In genomic region chr1:88215466-88216380, GRCm38 (mm10) we compare ENCODE assay signal across 13 mouse cellular contexts. TPM values are rescaled to one million over a fixed set of nuclear protein-coding genes. Genes with fewer than 3 reads are reported as not detected.
A peak's percentile ranks its signal among the peaks of the same experiment; 100 is the strongest.
DNase-seq lines count a peak whose midpoint lies in the region; ATAC-seq and TF ChIP-seq lines count a peak whose summit lies in the region.
"Had no signal": no experiment of that assay in that cellular context is flagged by ENCODE, and none has a peak within 500 bp of the region (broad histone marks: within the 10 kb centered on the region; RNA-seq: fewer than 3 reads in every experiment).

No protein-coding gene starts in this region.

- H3K79me2 ChIP-seq in heart, adult 2 months (replicated peaks; ENCODE audit: control insufficient read depth, insufficient read depth, low read length): no peaks in the 10 kb centered on the region

- no peaks in the 10 kb centered on the region for H3K4me1 ChIP-seq in heart, adult 2 months (ENCODE audit: control insufficient read depth, insufficient read depth, low read length)
- no peaks in the 10 kb centered on the region for H3K4me1 ChIP-seq in neural tube, embryonic 13.5 days (replicated peaks)
- no peaks in the 10 kb centered on the region for H3K4me1 ChIP-seq in neural tube, embryonic 15.5 days
- H3K4me1 ChIP-seq: heart, embryonic 15.5 days; liver, embryonic 13.5 days had no signal

- H3K4me2 ChIP-seq in neural tube, embryonic 13.5 days: no peak overlapping the region
- H3K4me2 ChIP-seq in neural tube, embryonic 15.5 days: no peak overlapping the region
- H3K4me2 ChIP-seq: heart, embryonic 15.5 days; liver, embryonic 13.5 days had no signal

- DNase-seq in heart, postnatal 10 days: peak; percentile 1 to 5
- no peak for DNase-seq in heart, adult 2 months
- peak; percentile 1 for DNase-seq in brain, adult 2 months (ENCODE audit: low read depth, low spot score)
- peak; percentile 11 for DNase-seq in skeletal muscle tissue, adult 2 months (ENCODE audit: low read depth, low spot score)
- DNase-seq in cerebellum, postnatal 14 days: no peak
- DNase-seq in B cell, adult 2 months: no peak
- DNase-seq: liver, embryonic 13.5 days; right cerebral cortex, postnatal 25 days; thymus, postnatal 14 days had no signal

- ATAC-seq in neural tube, embryonic 13.5 days (ENCODE audit: low read depth): peak; percentile 20; the same call in 1 of the 2 replicates
- no peak for ATAC-seq in neural tube, embryonic 15.5 days (ENCODE audit: low FRiP score)

- no peak overlapping the region for H3K27ac ChIP-seq in heart, adult 2 months
- H3K27ac ChIP-seq in neural tube, embryonic 13.5 days (replicated peaks): no peak overlapping the region
- no peak overlapping the region for H3K27ac ChIP-seq in neural tube, embryonic 15.5 days (replicated peaks)
- H3K27ac ChIP-seq: heart, embryonic 15.5 days; liver, embryonic 13.5 days had no signal

- H3K36me3 ChIP-seq in heart, adult 2 months (ENCODE audit: control insufficient read depth, insufficient read depth, low read length): no peaks in the 10 kb centered on the region
- H3K36me3 ChIP-seq in neural tube, embryonic 13.5 days: no peaks in the 10 kb centered on the region
- no peaks in the 10 kb centered on the region for H3K36me3 ChIP-seq in neural tube, embryonic 15.5 days
- H3K36me3 ChIP-seq: heart, embryonic 15.5 days; liver, embryonic 13.5 days had no signal

- no peak for TF ChIP-seq CTCF in heart, adult 2 months (IDR thresholded peaks at IDR 0.05)

- WGBS in heart, adult 2 months: 61% methylated on average over 10 of the region's 10 CpGs
- WGBS in neural tube, embryonic 13.5 days: 72% methylated on average over 10 of the region's 10 CpGs
- 72% methylated on average over 10 of the region's 10 CpGs for WGBS in neural tube, embryonic 15.5 days

- no peak overlapping the region for H3K9ac ChIP-seq in heart, adult 2 months (ENCODE audit: low read depth, low read length)
- H3K9ac ChIP-seq in neural tube, embryonic 13.5 days: no peak overlapping the region
- no peak overlapping the region for H3K9ac ChIP-seq in neural tube, embryonic 15.5 days (replicated peaks)
- H3K9ac ChIP-seq: heart, embryonic 15.5 days; liver, embryonic 13.5 days had no signal

- H3K27me3 ChIP-seq in heart, adult 2 months (ENCODE audit: control insufficient read depth, insufficient read depth, low read length): no peaks in the 10 kb centered on the region
- H3K27me3 ChIP-seq in neural tube, embryonic 13.5 days: no peaks in the 10 kb centered on the region
- no peaks in the 10 kb centered on the region for H3K27me3 ChIP-seq in neural tube, embryonic 15.5 days (replicated peaks)
- H3K27me3 ChIP-seq: heart, embryonic 15.5 days; liver, embryonic 13.5 days had no signal

- intact Hi-C loops in heart, postnatal 10 days (cut with DNase I): no loop called here
- intact Hi-C loops in heart, adult 2 months (cut with DNase I): no loop called here

- H3K4me3 ChIP-seq in heart, adult 2 months: no peak overlapping the region
- H3K4me3 ChIP-seq in neural tube, embryonic 13.5 days: no peak overlapping the region
- no peak overlapping the region for H3K4me3 ChIP-seq in neural tube, embryonic 15.5 days (replicated peaks)
- H3K4me3 ChIP-seq: heart, embryonic 15.5 days; liver, embryonic 13.5 days had no signal

- no peak for TF ChIP-seq POLR2A in heart, adult 2 months (IDR thresholded peaks at IDR 0.05; ENCODE audit: insufficient read depth, low read depth, low read length)

- peaks cover 62% of the 10 kb centered on the region for H3K9me3 ChIP-seq in neural tube, embryonic 13.5 days
- H3K9me3 ChIP-seq in neural tube, embryonic 15.5 days (replicated peaks): peaks cover 61% of the 10 kb centered on the region

- TF ChIP-seq EP300 in heart, adult 2 months (IDR thresholded peaks at IDR 0.05; ENCODE audit: insufficient read depth, low read depth, low read length): no peak

RNA-seq across cellular contexts. Expression of gene Ugt1a1, which starts 4.0 kb away (rescaled TPM):
- total RNA-seq in heart, postnatal 10 days (2021): not detected
- total RNA-seq in heart, adult 2 months (2021): not detected
- 0.32 TPM in 1 of 2 replicates, not detected in the other for polyA plus RNA-seq in heart, adult 2 months (2012; rRNA removed)
- polyA plus RNA-seq in neural tube, embryonic 13.5 days (2015; fragmentation: Nextera tagmentation; extraction: Ambion mirVana): not detected in 2 replicates
- 0.34 TPM in 1 of 2 replicates, not detected in the other for polyA plus RNA-seq in neural tube, embryonic 15.5 days (2015; fragmentation: Nextera tagmentation; extraction: Ambion mirVana)
- total RNA-seq: layer of hippocampus, adult 18-20 months had no signal
- polyA plus RNA-seq: heart, embryonic 15.5 days; liver, embryonic 13.5 days had no signal

RNA-seq across cellular contexts. Expression of gene Dnajb3, which starts 10.1 kb away (rescaled TPM):
- 1 to 10 TPM in 1 of 2 experiments, under 1 TPM in 1; 0.84 to 1.1 TPM for total RNA-seq in heart, postnatal 10 days (2021)
- total RNA-seq in heart, adult 2 months (2021): under 1 TPM in 1 of 2 experiments, not detected in 1; 0.23 TPM
- 0.53 and 0.66 TPM in 2 replicates for polyA plus RNA-seq in heart, adult 2 months (2012; rRNA removed)
- 16.9 and 18.7 TPM in 2 replicates for polyA plus RNA-seq in neural tube, embryonic 13.5 days (2015; fragmentation: Nextera tagmentation; extraction: Ambion mirVana)
- polyA plus RNA-seq in neural tube, embryonic 15.5 days (2015; fragmentation: Nextera tagmentation; extraction: Ambion mirVana): 11.9 and 13.7 TPM in 2 replicates

RNA-seq across cellular contexts. Expression of gene Mroh2a, which starts 11.1 kb away (rescaled TPM):
- under 1 TPM in 1 of 2 experiments, not detected in 1; 0.10 TPM for total RNA-seq in heart, postnatal 10 days (2021)
- under 1 TPM in 1 of 2 experiments, not detected in 1; 0.13 TPM for total RNA-seq in heart, adult 2 months (2021)
- polyA plus RNA-seq in heart, adult 2 months (2012; rRNA removed): 0.06 TPM in 2 replicates
- polyA plus RNA-seq in neural tube, embryonic 13.5 days (2015; fragmentation: Nextera tagmentation; extraction: Ambion mirVana): 0.58 and 0.68 TPM in 2 replicates
- 0.41 and 0.69 TPM in 2 replicates for polyA plus RNA-seq in neural tube, embryonic 15.5 days (2015; fragmentation: Nextera tagmentation; extraction: Ambion mirVana)

RNA-seq across cellular contexts. Expression of gene Ugt1a2, which starts 15.3 kb away (rescaled TPM):
- total RNA-seq in heart, postnatal 10 days (2021): not detected
- total RNA-seq in heart, adult 2 months (2021): not detected
- polyA plus RNA-seq in heart, adult 2 months (2012; rRNA removed): not detected in 2 replicates
- not detected in 2 replicates for polyA plus RNA-seq in neural tube, embryonic 13.5 days (2015; fragmentation: Nextera tagmentation; extraction: Ambion mirVana)
- polyA plus RNA-seq in neural tube, embryonic 15.5 days (2015; fragmentation: Nextera tagmentation; extraction: Ambion mirVana): not detected in 2 replicates
- total RNA-seq: layer of hippocampus, adult 18-20 months had no signal
- polyA plus RNA-seq: heart, embryonic 15.5 days; liver, embryonic 13.5 days had no signal

RNA-seq across cellular contexts. Expression of gene Ugt1a5, which starts 49.9 kb away (rescaled TPM):
- total RNA-seq in heart, postnatal 10 days (2021): under 1 TPM; 0.12 to 0.20 TPM
- total RNA-seq in heart, adult 2 months (2021): not detected
- polyA plus RNA-seq in heart, adult 2 months (2012; rRNA removed): not detected in 2 replicates
- not detected in 2 replicates for polyA plus RNA-seq in neural tube, embryonic 13.5 days (2015; fragmentation: Nextera tagmentation; extraction: Ambion mirVana)
- polyA plus RNA-seq in neural tube, embryonic 15.5 days (2015; fragmentation: Nextera tagmentation; extraction: Ambion mirVana): not detected in 2 replicates
- polyA plus RNA-seq: heart, embryonic 15.5 days; liver, embryonic 13.5 days had no signal

Comparison
In these comparisons a context has a peak if more than half of its experiments do, and no peak if none do; other contexts are left out.
1. DNase-seq: peak in heart, postnatal 10 days (2 of 2), brain, adult 2 months (single experiment) and skeletal muscle tissue, adult 2 months (single experiment); none in heart, adult 2 months (0 of 2), cerebellum, postnatal 14 days (0 of 2) and B cell, adult 2 months (0 of 2).